Mouse (Mus musculus): Measurements from ENCODE around the gene Hdac9.

DNA sequence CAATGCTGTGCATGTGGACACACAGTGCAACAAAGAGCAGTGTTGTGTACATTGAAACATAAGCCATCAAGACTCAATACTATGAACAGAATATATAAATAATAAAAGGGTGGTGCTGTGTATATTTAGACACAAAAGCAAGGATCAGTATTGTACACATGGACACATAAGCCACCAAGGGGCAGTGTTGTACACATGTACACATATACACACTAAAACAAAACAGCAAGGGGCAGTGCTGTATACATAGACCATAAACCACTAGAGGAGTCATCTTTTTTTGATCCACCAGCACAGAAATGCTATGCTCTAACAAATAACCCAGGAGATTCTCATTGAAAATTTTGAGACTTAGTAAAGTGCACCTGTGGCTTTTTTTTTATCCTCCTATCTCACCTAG lies 255.5 kb downstream of the Hdac9 start:
- TF ChIP-seq CTCF (IDR thresholded peaks at IDR 0.05; ENCODE audit: low read depth) (peak; percentile 47), EP300 (optimal IDR thresholded peaks at IDR 0.05) (no peak)

All from stomach, postnatal 0 days (tissue).